Mouse (Mus musculus) liver, adult 2 months (tissue): ENCODE measurements around the gene Plekha6. TPM values are rescaled to one million over a fixed set of nuclear protein-coding genes. Genes with fewer than 3 reads are reported as not detected.

Experiments
- DNase-seq: peaks from one replicate; pipeline ENCODE4 v3.0.0-alpha.2; 2011; ENCODE audit warnings: low read depth, low spot score; ENCODE audit errors: extremely low read depth
- H3K27ac ChIP-seq: fragments of 200-500 bp; replicated peaks from 2 replicates; pipeline ENCODE4 v1.5.1; 2012; ENCODE audit warnings: low read depth, mild to moderate bottlenecking, control low read depth, inconsistent platforms, low read length; ENCODE audit not compliant: insufficient read depth
- H3K27me3 ChIP-seq: fragments of 200-500 bp; 2 replicates; pipeline ENCODE4 v1.6.1; 2012; ENCODE audit warnings: mild to moderate bottlenecking, moderate library complexity, low read length, inconsistent platforms; ENCODE audit not compliant: control insufficient read depth, insufficient read depth
- H3K36me3 ChIP-seq: fragments of 200-500 bp; 2 replicates; pipeline ENCODE4 v1.6.1; 2012; ENCODE audit warnings: low read length, inconsistent platforms; ENCODE audit not compliant: control insufficient read depth, insufficient read depth
- H3K4me1 ChIP-seq: fragments of 200-500 bp; 2 replicates; pipeline ENCODE4 v1.6.1; 2011; ENCODE audit warnings: low read length; ENCODE audit not compliant: control insufficient read depth, insufficient read depth
- H3K4me3 ChIP-seq: fragments of 200-500 bp; 2 replicates; pipeline ENCODE4 v1.5.1; 2011; ENCODE audit warnings: low read depth, mild to moderate bottlenecking, control low read depth, low read length, moderate library complexity; ENCODE audit not compliant: insufficient read depth
- H3K79me2 ChIP-seq: fragments of 200-500 bp; 2 replicates; pipeline ENCODE4 v1.6.1; 2012; ENCODE audit warnings: inconsistent platforms, mild to moderate bottlenecking, low read length, moderate library complexity; ENCODE audit not compliant: control insufficient read depth, insufficient read depth
- H3K9ac ChIP-seq: fragments of 200-500 bp; 2 replicates; pipeline ENCODE4 v1.6.1; 2012; ENCODE audit warnings: low read depth, mild to moderate bottlenecking, control low read depth, inconsistent platforms, low read length
- CTCF ChIP-seq: fragments of 200-500 bp; IDR thresholded peaks from 2 replicates; pipeline ENCODE4 v1.5.1; 2011; ENCODE audit warnings: low read depth, low read length, control low read depth
- POLR2A ChIP-seq: fragments of 200-500 bp; IDR thresholded peaks from 2 replicates; pipeline ENCODE4 v1.6.1; 2011; ENCODE audit warnings: low read length, control low read depth; ENCODE audit not compliant: insufficient read depth; ENCODE audit errors: extremely low read depth
- WGBS: fragments of 180-500 bp; shearing (Covaris S2); methylation state at CpG from one replicate; pipeline ENCODE4 v1.1.7; 2018; 5-methylcytosine and 5-hydroxymethylcytosine counted together
- polyA plus RNA-seq: library from polyadenylated mRNA; depleted of rRNA; stranded (reverse); fragments of >200 nt; gene quantifications from 2 replicates; pipeline ENCODE4 v1.2.3, GENCODE M21; 2012
- total RNA-seq: library from RNA; depleted of rRNA; stranded (reverse); fragments of >200 nt; gene quantifications from 2 replicates; pipeline ENCODE4 v1.2.3, GENCODE M21; 2014

The Plekha6 gene
- total and polyA plus RNA-seq, 2 experiments = 20.5 to 37.2 TPM

DNA sequence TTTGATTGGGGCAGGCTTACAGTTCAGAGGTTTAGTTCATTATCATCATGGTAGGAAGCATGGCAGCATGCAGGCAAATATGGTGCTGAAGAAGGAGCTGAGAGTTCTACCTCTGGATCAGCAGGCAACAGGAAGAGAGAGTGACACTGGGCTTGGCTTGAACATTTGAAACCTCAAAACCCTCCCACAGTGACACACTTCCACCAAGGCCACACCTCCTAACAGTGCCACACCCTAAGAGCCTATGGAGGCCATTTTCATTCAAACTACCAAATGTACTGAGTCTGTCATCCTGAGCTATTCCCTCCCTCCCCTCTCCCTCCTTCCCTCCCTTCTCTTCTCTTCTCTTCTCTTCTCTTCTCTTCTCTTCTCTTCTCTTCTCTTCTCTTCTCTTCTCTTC lies 25.5 kb downstream of the Plekha6 start:
- Histone ChIP-seq H3K4me3 (no peak overlapping the region), H3K27ac (no peak overlapping the region), H3K79me2 (no peaks in the 10 kb centered on the region), H3K9ac (no peak overlapping the region), H3K27me3 (no peaks in the 10 kb centered on the region), H3K36me3 (no peaks in the 10 kb centered on the region), H3K4me1 (no peaks in the 10 kb centered on the region)
- TF ChIP-seq CTCF = no peak
- TF ChIP-seq POLR2A = no peak
- DNase-seq = no peak

- H3K9ac ChIP-seq = no peak overlapping the region
- 59% methylated on average over 9 of the region's 9 CpGs for WGBS
- H3K27me3 ChIP-seq = no peaks in the 10 kb centered on the region
- no peaks in the 10 kb centered on the region for H3K79me2 ChIP-seq
- H3K36me3 ChIP-seq = no peaks in the 10 kb centered on the region
- DNase-seq = no peak
- TF ChIP-seq POLR2A (no peak), CTCF (no peak)
- H3K4me3 ChIP-seq = no peak overlapping the region
- no peak overlapping the region for H3K27ac ChIP-seq
- no peaks in the 10 kb centered on the region for H3K4me1 ChIP-seq
Measured at GRCm38 (mm10) chr1:133190550-133190949, 26.5 kb downstream of the Plekha6 start.

DNA sequence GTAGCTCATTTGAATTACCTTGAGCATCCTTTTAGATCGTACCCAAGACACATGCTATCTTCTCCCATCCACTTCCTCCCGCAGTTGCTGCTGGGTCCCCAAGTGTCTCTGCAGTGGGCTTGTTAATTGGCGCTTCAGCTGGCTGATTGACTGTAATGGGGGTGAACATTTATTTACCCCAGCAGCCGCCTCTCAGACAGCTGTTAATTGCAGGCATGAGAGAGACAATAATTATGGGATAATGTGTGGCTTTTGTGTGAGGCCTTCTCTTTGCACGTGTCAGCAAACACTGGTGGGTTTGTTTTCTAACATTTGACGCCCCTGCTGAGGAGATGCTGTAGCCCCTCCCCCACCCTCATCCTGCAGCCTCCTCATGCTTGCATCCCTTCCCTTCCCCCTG lies 32.2 kb downstream of the Plekha6 start:
- DNase-seq = no peak
- Histone ChIP-seq H3K9ac (no peak overlapping the region), H3K79me2 (no peaks in the 10 kb centered on the region), H3K4me1 (no peaks in the 10 kb centered on the region), H3K27ac (no peak overlapping the region), H3K27me3 (no peaks in the 10 kb centered on the region), H3K36me3 (no peaks in the 10 kb centered on the region), H3K4me3 (no peak overlapping the region)
- TF ChIP-seq CTCF (no peak), POLR2A (no peak)
- WGBS = 78% methylated on average over 6 of the region's 6 CpGs

GRCm38 (mm10) chr1:133197266-133197665 lies 33.3 kb downstream of the Plekha6 start:
- TF ChIP-seq CTCF = no peak
- no peak for TF ChIP-seq POLR2A
- H3K4me3 ChIP-seq = no peak overlapping the region

DNA sequence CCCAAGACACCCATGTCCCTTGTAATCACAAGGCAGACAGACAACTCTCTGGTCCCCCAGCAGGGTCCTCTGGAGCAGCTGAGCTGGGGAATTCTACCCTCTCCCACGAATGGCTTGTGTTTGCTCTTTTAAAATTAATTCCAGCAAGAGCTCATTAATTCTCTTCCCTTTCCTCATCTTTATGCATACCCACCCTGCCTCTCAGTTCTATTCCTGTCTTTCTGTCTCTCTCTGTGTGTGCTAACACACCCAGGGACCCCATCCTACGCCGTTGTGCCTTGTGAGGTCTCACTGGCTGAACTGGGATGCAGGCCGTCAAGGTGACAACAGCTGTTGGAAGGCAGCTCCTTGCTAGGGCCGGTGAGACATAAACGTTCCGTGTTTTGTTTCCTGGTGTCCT lies 35.7 kb downstream of the Plekha6 start:
- H3K4me1 ChIP-seq = 0 out of 2 replicates have a peak, but pooled peaks cover 3% of the 10 kb centered on the region
- H3K79me2 ChIP-seq = no peaks in the 10 kb centered on the region
- no peak for TF ChIP-seq CTCF
- no peak for TF ChIP-seq POLR2A
- no peak overlapping the region for H3K27ac ChIP-seq
- no peaks in the 10 kb centered on the region for H3K36me3 ChIP-seq
- no peak for DNase-seq
- H3K4me3 ChIP-seq = no peak overlapping the region
- H3K9ac ChIP-seq = no peak overlapping the region
- 87% methylated on average over 7 of the region's 7 CpGs for WGBS
- H3K27me3 ChIP-seq = no peaks in the 10 kb centered on the region

More at GRCm38 (mm10) chr1:133197266-133197665, 33.3 kb downstream of the Plekha6 start:
- no peak overlapping the region for H3K27ac ChIP-seq
- WGBS = 96% methylated on average over 6 of the region's 6 CpGs
- H3K4me1 ChIP-seq = 0 out of 2 replicates have a peak, but pooled peaks cover 3% of the 10 kb centered on the region
- no peak overlapping the region for H3K9ac ChIP-seq
- no peaks in the 10 kb centered on the region for H3K36me3 ChIP-seq
- no peak for DNase-seq
- no peaks in the 10 kb centered on the region for H3K27me3 ChIP-seq
- no peaks in the 10 kb centered on the region for H3K79me2 ChIP-seq

GRCm38 (mm10) chr1:133201499-133201898 lies 37.5 kb downstream of the Plekha6 start:
- H3K79me2 ChIP-seq = no peaks in the 10 kb centered on the region
- no peaks in the 10 kb centered on the region for H3K27me3 ChIP-seq
- peak overlapping the region; percentile 10; the same call in 1 of the 2 replicates for H3K9ac ChIP-seq
- TF ChIP-seq CTCF (no peak), POLR2A (no peak)
- H3K27ac ChIP-seq = no peak overlapping the region
- no peaks in the 10 kb centered on the region for H3K36me3 ChIP-seq
- H3K4me1 ChIP-seq = 0 out of 2 replicates have a peak, but pooled peaks cover 3% of the 10 kb centered on the region
- no peak overlapping the region for H3K4me3 ChIP-seq
- no peak for DNase-seq
- WGBS = 55% methylated on average over 4 of the region's 4 CpGs
